Mouse (Mus musculus) macrophage (primary cell): Measurements from ENCODE around the gene Trmt10a. TPM values are rescaled to one million over a fixed set of nuclear protein-coding genes. Genes with fewer than 3 reads are reported as not detected.

ENCODE experiments used
- H3K27ac ChIP-seq: fragments of 350-480 bp; formaldehyde crosslinking; 2 replicates; pipeline ENCODE4 v1.9.0; 2021
- H3K36me3 ChIP-seq: fragments of 350-480 bp; formaldehyde crosslinking; 2 replicates; pipeline ENCODE4 v1.9.0; 2021; ENCODE audit errors: inconsistent target
- H3K4me3 ChIP-seq: fragments of 350-480 bp; formaldehyde crosslinking; 2 replicates; pipeline ENCODE4 v1.9.0; 2021; ENCODE audit errors: inconsistent target
- H3K79me2 ChIP-seq: fragments of 350-480 bp; formaldehyde crosslinking; 2 replicates; pipeline ENCODE4 v1.9.0; 2021; ENCODE audit errors: inconsistent target
- WGBS: methylation state at CpG from one replicate; pipeline ENCODE4 v1.1.7; 2026; ENCODE audit warnings: inconsistent platforms; ENCODE audit not compliant: missing documents; 5-methylcytosine and 5-hydroxymethylcytosine counted together
- polyA plus RNA-seq: library from polyadenylated mRNA; stranded (reverse); fragments of 250-400 nt; gene quantifications from 3 replicates; pipeline ENCODE4 v1.2.4, GENCODE M21; 2018; ENCODE audit warnings: inconsistent platforms
- total RNA-seq, 78 experiments: library from RNA; depleted of rRNA; stranded (reverse); fragments of 250-400 nt; gene quantifications; 1 replicate in 9 of 78; 2 replicates in 24 of 78; 3 replicates in 43 of 78; 4 replicates in 2 of 78; pipeline ENCODE4 v1.2.4; 2018; ENCODE audit warnings: inconsistent platforms in 56 of 78

The Trmt10a gene
- total RNA-seq (2018; cell fraction: chromatin; rRNA removed), result 1 to 10 TPM; 1.0 to 7.6 (median 3.0) TPM
- 1 to 10 TPM in 24 of 26 experiments, under 1 TPM in 2; 0.84 to 2.7 (median 1.5) TPM for total RNA-seq (2018; cell fraction: cytosol; rRNA removed)
- total RNA-seq (2018; cell fraction: nucleus; rRNA removed), result 1 to 10 TPM; 1.2 to 6.0 (median 2.2) TPM
- 2.2 to 3.3 TPM (median 3.1 TPM) in 3 replicates for polyA plus RNA-seq

DNA sequence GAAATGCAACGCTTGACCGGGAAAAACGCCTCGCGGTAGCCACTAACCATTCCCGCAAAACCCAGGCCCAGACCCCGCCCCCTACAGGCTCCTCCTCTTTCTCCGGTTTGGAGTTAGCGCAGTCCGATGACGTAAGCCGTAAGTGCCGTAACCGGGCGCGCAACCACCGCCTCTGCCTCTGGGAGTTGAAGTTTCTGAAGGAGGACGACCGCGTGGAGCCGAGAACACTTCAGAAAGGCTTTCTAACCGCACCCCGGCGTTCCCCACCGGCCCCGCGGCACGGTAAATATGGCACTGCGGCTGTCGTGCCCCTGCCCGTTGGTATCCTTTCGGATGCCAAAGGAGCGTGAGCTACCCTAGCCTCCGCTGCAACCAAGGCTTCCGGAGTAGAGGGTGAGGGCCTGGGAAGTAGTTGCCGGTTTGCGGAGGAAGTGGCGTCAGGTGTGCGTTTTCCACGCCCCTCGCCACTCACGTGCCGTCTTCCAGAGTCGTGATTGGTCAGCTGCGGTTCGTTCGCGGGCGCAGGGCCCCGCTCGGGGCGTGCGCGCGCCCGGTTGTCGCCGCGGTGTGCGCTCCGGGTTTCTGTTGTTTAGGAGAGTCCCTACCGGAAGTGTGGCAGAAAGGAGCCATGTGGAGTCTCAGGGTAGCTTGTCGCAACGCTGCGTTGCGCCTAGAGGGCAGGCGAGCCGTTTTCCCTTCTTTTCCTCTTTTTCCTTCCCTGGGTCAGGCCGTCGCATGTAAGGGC is at the start of gene Trmt10a:
Gene Trmt10a (plus strand): TSS at position 134 of the 745 bp plus-strand sequence.
- 2% methylated on average over 64 of the region's 70 CpGs for WGBS
- Histone ChIP-seq H3K4me3 (peak within 1 kb of the TSS; percentile 60), H3K79me2 (no peaks in the 10 kb centered on the region), H3K27ac (peak within 1 kb of the TSS; percentile 90), H3K36me3 (no peaks in the 10 kb centered on the region)

- Histone ChIP-seq H3K36me3 (no peaks in the 10 kb centered on the region), H3K4me3 (no peak overlapping the region), H3K79me2 (no peaks in the 10 kb centered on the region), H3K27ac (no peak overlapping the region)
- WGBS, result 85% methylated on average over 3 of the region's 3 CpGs
Observed at GRCm38 (mm10) chr3:138095301-138095700, 47.9 kb upstream of the Trmt10a start.

DNA sequence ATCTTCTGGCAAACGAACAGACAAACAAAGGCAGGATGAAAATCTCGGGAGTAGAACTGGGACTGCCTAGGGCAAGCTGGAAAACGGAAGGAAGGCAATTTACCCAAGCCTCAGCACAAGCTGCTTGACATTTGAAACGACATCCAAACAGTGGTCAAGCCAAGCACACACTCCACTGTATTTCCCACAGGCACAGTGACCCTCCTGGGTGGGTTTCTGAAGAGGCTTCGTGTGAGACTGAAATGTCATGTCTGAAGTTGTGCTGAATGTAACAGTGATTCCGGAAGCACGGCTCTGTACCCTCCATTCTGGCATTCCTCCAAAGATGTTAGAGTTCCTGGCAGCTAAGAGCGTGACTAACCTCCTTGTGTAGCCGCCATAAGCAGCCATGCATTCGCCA is 47.5 kb upstream of the Trmt10a start:
- 89% methylated on average over 10 of the region's 10 CpGs for WGBS
- Histone ChIP-seq H3K4me3 (no peak overlapping the region), H3K79me2 (no peaks in the 10 kb centered on the region), H3K27ac (no peak overlapping the region), H3K36me3 (no peaks in the 10 kb centered on the region)

DNA sequence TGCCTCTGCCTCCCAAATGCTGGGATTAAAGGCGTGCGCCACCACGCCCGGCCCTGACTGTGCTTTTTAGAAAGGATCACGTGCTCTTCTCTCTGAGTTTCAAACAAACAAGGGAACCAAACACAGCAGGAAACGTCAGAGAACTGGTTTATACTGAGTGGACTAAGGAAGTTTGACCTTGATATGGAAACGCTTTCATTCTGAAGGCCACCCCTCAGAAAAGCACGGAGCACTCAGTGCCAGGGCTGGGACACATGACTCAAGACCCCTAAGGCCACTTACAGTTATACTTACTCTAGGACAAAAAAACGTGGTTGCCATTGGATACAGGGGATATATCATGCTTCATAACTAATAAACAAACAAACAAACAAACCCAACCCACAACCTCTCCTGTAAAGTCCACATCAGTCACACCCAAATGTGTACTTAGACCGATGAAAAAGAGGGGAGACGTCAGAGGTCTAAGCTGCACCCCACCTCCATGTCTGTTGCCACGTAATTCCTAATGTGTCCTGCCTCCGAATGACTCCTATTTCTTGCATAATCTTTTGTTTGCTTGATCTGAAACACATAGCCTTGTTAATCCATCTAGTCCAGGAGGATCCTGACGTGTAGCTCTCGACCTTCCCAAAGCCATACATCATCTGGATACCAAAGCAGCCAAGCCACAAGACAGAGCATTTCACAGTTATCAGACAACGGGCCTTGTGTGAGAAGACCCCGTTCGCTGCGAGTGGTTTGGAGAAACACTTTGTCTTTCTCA is 46.8 kb upstream of the Trmt10a start:
- 90% methylated on average over 19 of the region's 19 CpGs for WGBS
- no peak overlapping the region for H3K4me3 ChIP-seq
- no peak overlapping the region for H3K27ac ChIP-seq
- no peaks in the 10 kb centered on the region for H3K36me3 ChIP-seq
- H3K79me2 ChIP-seq, result no peaks in the 10 kb centered on the region

GRCm38 (mm10) chr3:138097718-138098117 is 45.5 kb upstream of the Trmt10a start:
- H3K36me3 ChIP-seq, result no peaks in the 10 kb centered on the region
- no peak overlapping the region for H3K27ac ChIP-seq
- 90% methylated on average over 1 of the region's 1 CpGs for WGBS
- H3K79me2 ChIP-seq, result no peaks in the 10 kb centered on the region
- no peak overlapping the region for H3K4me3 ChIP-seq

GRCm38 (mm10) chr3:138101936-138102335 is 41.3 kb upstream of the Trmt10a start:
- Histone ChIP-seq H3K4me3 (no peak overlapping the region), H3K79me2 (no peaks in the 10 kb centered on the region), H3K36me3 (no peaks in the 10 kb centered on the region), H3K27ac (no peak overlapping the region)
- WGBS, result 91% methylated on average over 4 of the region's 4 CpGs

- WGBS, result 90% methylated on average over 4 of the region's 4 CpGs
- Histone ChIP-seq H3K79me2 (no peaks in the 10 kb centered on the region), H3K4me3 (no peak overlapping the region), H3K36me3 (no peaks in the 10 kb centered on the region), H3K27ac (no peak overlapping the region)
Observed at GRCm38 (mm10) chr3:138103690-138104089, 39.6 kb upstream of the Trmt10a start.

DNA sequence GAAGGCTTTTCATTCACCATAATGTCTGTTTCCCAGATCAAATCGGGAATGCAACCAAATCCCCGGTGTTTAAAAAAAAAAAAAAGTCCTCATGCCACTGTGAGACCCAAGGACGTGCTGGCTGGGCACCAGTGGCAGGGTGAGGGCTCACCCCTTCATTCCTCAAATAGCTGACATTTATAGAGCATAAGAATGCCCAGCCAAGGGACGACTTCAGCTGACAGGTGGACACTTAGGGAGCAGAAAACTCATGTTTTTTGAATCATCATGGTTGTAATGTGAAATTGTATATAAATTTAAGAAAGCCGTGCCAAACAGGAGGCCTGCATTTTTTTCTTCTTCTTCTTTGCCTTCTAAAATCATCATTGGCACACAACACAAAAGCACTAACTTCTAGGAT is 38.2 kb upstream of the Trmt10a start:
- no peaks in the 10 kb centered on the region for H3K36me3 ChIP-seq
- no peak overlapping the region for H3K4me3 ChIP-seq
- H3K27ac ChIP-seq, result no peak overlapping the region
- no peaks in the 10 kb centered on the region for H3K79me2 ChIP-seq
- 91% methylated on average over 5 of the region's 5 CpGs for WGBS

GRCm38 (mm10) chr3:138106887-138107286 is 36.4 kb upstream of the Trmt10a start:
- no peak overlapping the region for H3K27ac ChIP-seq
- H3K36me3 ChIP-seq, result no peaks in the 10 kb centered on the region
- H3K79me2 ChIP-seq, result no peaks in the 10 kb centered on the region
- WGBS, result 83% methylated on average over 10 of the region's 10 CpGs
- H3K4me3 ChIP-seq, result no peak overlapping the region

- Histone ChIP-seq H3K79me2 (no peaks in the 10 kb centered on the region), H3K27ac (no peak overlapping the region), H3K36me3 (no peaks in the 10 kb centered on the region), H3K4me3 (no peak overlapping the region)
- WGBS, result 93% methylated on average over 18 of the region's 19 CpGs
Observed at GRCm38 (mm10) chr3:138110910-138111782, 32.1 kb upstream of the Trmt10a start.

- Histone ChIP-seq H3K79me2 (no peaks in the 10 kb centered on the region), H3K4me3 (no peak overlapping the region), H3K27ac (no peak overlapping the region), H3K36me3 (no peaks in the 10 kb centered on the region)
- 94% methylated on average over 17 of the region's 17 CpGs for WGBS
Observed at GRCm38 (mm10) chr3:138114106-138114505, 29.1 kb upstream of the Trmt10a start.

DNA sequence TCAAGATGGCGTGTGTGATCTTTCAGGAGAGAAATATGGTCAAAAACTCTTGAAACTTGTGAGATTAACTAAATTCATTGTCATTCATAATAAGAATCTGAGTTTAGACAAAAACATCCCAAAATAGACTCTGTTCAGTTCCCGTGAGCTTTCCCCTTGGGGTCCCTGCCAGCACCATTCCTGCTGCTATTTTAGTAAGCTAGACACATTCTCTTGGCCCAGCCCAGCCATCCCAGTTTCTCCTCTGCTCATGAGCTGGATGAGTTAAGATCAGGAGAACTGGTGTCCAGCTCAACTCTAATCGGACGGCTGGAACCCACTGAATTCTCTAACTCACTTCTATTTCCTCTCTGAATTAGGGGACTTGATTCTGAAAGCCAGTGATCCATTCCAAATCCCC is 26.4 kb upstream of the Trmt10a start:
- 92% methylated on average over 4 of the region's 4 CpGs for WGBS
- Histone ChIP-seq H3K36me3 (no peaks in the 10 kb centered on the region), H3K27ac (no peak overlapping the region), H3K4me3 (no peak overlapping the region), H3K79me2 (no peaks in the 10 kb centered on the region)

- 79% methylated on average over 6 of the region's 6 CpGs for WGBS
- H3K4me3 ChIP-seq, result no peak overlapping the region
- no peaks in the 10 kb centered on the region for H3K79me2 ChIP-seq
- peak overlapping the region; percentile 21; the same call in 1 of the 2 replicates for H3K27ac ChIP-seq
- no peaks in the 10 kb centered on the region for H3K36me3 ChIP-seq
Observed at GRCm38 (mm10) chr3:138118392-138118791, 24.9 kb upstream of the Trmt10a start.

DNA sequence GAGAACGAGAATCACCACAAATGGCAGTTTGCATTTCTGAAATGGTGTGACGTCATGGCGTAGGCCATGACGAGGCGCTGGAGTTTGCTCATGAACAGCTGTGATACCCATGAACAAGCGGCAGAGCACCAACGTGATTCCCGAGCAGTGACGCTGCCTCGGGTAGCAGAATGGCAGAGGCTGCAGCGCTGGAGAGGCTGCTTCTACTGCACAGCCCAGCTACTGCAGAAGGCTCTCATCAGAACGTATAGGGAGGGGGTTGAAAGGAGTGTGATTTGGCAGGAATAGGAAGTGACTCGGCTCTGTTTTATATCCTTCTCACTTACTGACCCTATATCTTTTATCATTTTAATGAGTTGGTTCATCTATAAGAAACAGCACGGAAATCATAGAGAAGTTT is 24.4 kb upstream of the Trmt10a start:
- Histone ChIP-seq H3K4me3 (no peak overlapping the region), H3K36me3 (no peaks in the 10 kb centered on the region), H3K27ac (peak overlapping the region; percentile 21; the same call in 1 of the 2 replicates), H3K79me2 (no peaks in the 10 kb centered on the region)
- 64% methylated on average over 14 of the region's 14 CpGs for WGBS
